Mouse (Mus musculus) neural tube, embryonic 14.5 days (tissue): ENCODE results near the gene Cgrrf1. TPM values are rescaled to one million over a fixed set of nuclear protein-coding genes. Genes with fewer than 3 reads are reported as not detected.

Source experiments
- ATAC-seq: fragments of 200-750 bp; cut with Nextera tagmentation; 2 replicates; pipeline ENCODE4 v1.8.0; 2017; ENCODE audit warnings: low read depth, mild to moderate bottlenecking, moderate TSS enrichment, moderate library complexity
- H3K27ac ChIP-seq: fragments of 300-500 bp; sonication (generic); 2 replicates; pipeline ENCODE4 v1.5.1; 2014; ENCODE audit warnings: low read depth, mild to moderate bottlenecking, control low read depth, low read length, moderate library complexity, mixed read lengths
- H3K27me3 ChIP-seq: fragments of 300-500 bp; sonication (generic); 2 replicates; pipeline ENCODE4 v1.6.1; 2014; ENCODE audit warnings: low read length; ENCODE audit not compliant: control insufficient read depth, insufficient read depth
- H3K36me3 ChIP-seq: fragments of 300-500 bp; sonication (generic); 2 replicates; pipeline ENCODE4 v1.6.1; 2014; ENCODE audit warnings: low read length, mixed read lengths; ENCODE audit not compliant: control insufficient read depth, insufficient read depth
- H3K4me1 ChIP-seq: fragments of 300-500 bp; sonication (generic); 2 replicates; pipeline ENCODE4 v1.6.1; 2014; ENCODE audit warnings: low read length; ENCODE audit not compliant: control insufficient read depth, insufficient read depth
- H3K4me2 ChIP-seq: fragments of 300-500 bp; sonication (generic); 2 replicates; pipeline ENCODE4 v1.6.1; 2014; ENCODE audit warnings: mild to moderate bottlenecking, low read depth, low read length, control low read depth
- H3K4me3 ChIP-seq: fragments of 300-500 bp; sonication (generic); 2 replicates; pipeline ENCODE4 v1.5.1; 2014; ENCODE audit warnings: low read depth, low read length, control low read depth, mixed read lengths
- H3K9ac ChIP-seq: fragments of 300-500 bp; sonication (generic); replicated peaks from 2 replicates; pipeline ENCODE4 v1.6.1; 2014; ENCODE audit warnings: low read depth, mild to moderate bottlenecking, control low read depth, low read length, mixed read lengths
- H3K9me3 ChIP-seq: fragments of 300-500 bp; sonication (generic); 2 replicates; pipeline ENCODE4 v1.6.1; 2016; ENCODE audit warnings: low read length; ENCODE audit not compliant: control insufficient read depth
- WGBS: fragments of 180-500 bp; shearing (Covaris S2); extraction: QIAGEN DNeasy Blood & Tissue Kit; methylation state at CpG from one replicate; pipeline ENCODE4 v1.1.7; 2014; 5-methylcytosine and 5-hydroxymethylcytosine counted together
- polyA plus RNA-seq: library from polyadenylated mRNA; unstranded; fragments of >200 nt; fragmentation: Nextera tagmentation; extraction: Ambion mirVana; gene quantifications from 2 replicates; pipeline ENCODE4 v1.2.1, GENCODE M21; 2014

The Cgrrf1 gene
- polyA plus RNA-seq, 1 experiment from 2014 or later: 23.5 TPM

DNA sequence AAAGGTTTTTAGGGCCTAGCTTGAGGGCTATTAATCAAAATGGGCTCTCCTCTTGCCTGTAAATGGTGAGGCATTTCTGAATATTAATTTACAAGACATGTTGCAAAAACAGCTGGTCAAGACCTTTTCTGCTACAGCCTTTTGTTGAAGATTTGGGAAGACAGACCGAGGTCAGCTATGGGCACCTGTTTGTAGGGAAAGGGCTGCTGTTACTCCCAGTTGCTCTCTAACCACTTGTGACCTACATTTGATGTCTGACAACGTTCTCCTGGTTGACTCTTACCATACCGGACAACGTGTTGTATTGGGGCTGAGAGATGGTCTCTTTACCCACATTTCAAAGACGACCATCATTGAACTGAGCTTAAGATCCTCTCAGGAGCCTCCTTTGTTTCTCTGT is 66.0 kb downstream of the Cgrrf1 start:
- WGBS: 89% methylated on average over 5 of the region's 5 CpGs
- no peaks in the 10 kb centered on the region for H3K4me1 ChIP-seq
- H3K9me3 ChIP-seq: no peaks in the 10 kb centered on the region
- no peak overlapping the region for H3K4me3 ChIP-seq
- H3K36me3 ChIP-seq: no peaks in the 10 kb centered on the region
- H3K4me2 ChIP-seq: no peak overlapping the region
- H3K27me3 ChIP-seq: no peaks in the 10 kb centered on the region
- no peak overlapping the region for H3K9ac ChIP-seq
- ATAC-seq: no peak
- no peak overlapping the region for H3K27ac ChIP-seq

DNA sequence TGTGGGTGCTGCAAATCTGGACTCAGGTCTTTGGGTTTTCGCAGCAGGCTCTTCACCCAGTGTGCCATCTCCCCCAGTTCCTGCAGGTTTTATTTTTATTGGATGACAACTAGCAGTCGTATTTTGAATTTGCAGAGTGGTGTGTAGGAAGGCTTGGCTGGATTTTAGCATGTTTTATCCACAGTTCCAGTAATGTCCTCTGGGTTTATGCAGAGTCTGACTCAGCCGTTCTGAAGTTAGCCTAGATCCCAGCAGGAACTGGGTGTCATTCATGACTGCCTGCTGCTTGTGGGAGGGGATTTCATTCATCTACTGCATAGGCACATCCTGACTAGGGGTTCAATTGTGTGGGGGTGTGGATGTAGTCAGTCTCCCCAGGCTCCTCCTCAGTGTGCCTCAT is 66.7 kb downstream of the Cgrrf1 start:
- H3K9ac ChIP-seq: no peak overlapping the region
- ATAC-seq: no peak
- H3K4me3 ChIP-seq: no peak overlapping the region
- no peak overlapping the region for H3K4me2 ChIP-seq
- H3K4me1 ChIP-seq: no peaks in the 10 kb centered on the region
- H3K27ac ChIP-seq: no peak overlapping the region
- 48% methylated on average over 3 of the region's 3 CpGs for WGBS
- H3K36me3 ChIP-seq: no peaks in the 10 kb centered on the region
- H3K27me3 ChIP-seq: no peaks in the 10 kb centered on the region
- no peaks in the 10 kb centered on the region for H3K9me3 ChIP-seq

DNA sequence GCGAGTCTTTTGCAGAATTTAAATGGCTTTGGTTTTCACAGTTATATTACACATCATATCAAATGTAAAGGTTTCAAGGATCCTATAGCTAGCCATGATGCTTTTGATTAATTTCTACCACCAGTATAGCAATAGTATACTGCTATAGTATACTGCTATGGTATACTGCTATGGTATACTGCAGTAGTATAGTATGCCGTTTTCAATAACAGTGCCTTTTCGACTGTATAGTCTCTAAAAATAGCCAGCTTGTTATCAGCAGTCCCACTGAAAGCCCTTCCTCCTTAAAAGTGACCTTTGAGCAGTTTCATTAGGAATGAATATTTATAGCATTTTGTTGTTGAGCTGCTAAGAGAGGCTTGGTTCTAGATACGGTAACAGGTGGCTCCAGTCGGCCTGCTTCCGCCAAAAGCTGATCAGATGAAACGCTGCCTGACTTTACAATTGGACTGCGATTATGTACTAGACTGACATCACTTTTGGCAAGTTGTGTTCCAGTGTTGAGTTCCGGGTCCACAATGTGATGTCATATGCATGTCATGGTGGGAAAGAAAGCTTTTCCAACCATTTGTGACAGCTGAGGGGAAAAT is 70.7 kb downstream of the Cgrrf1 start:
- Histone ChIP-seq H3K9me3 (no peaks in the 10 kb centered on the region), H3K36me3 (no peaks in the 10 kb centered on the region), H3K27me3 (no peaks in the 10 kb centered on the region), H3K4me2 (no peak overlapping the region), H3K4me1 (no peaks in the 10 kb centered on the region), H3K27ac (no peak overlapping the region), H3K9ac (no peak overlapping the region), H3K4me3 (no peak overlapping the region)
- ATAC-seq: no peak
- 96% methylated on average over 9 of the region's 9 CpGs for WGBS

Other genes starting within 250 kb of the Cgrrf1 start
- 5.2 and 8.4 TPM in 2 replicates for gene Cdkn3, start 71.6 kb upstream of the Cgrrf1 start, polyA plus RNA-seq
- 218 and 238 TPM in 2 replicates for gene Cnih1, start 43.7 kb upstream of the Cgrrf1 start, polyA plus RNA-seq
- 161 and 163 TPM in 2 replicates for gene Gmfb, start 9.9 kb upstream of the Cgrrf1 start, polyA plus RNA-seq
- gene Samd4, start 50.7 kb downstream of the Cgrrf1 start, polyA plus RNA-seq: 2.6 and 3.8 TPM in 2 replicates